Mouse (Mus musculus): ENCODE measurements at regions not wholly inside any gene's neighbourhood (a gene's known extent, or its start where the extent isn't known, plus 50 kb on each side); places are given as distances from the start of the nearest gene placed in this dataset.

GRCm38 (mm10) chr3:61285924-61286520 is 75.4 kb upstream of the Rap2b start:
- no peaks in the 10 kb centered on the region for H3K4me1 ChIP-seq (replicated peaks; ENCODE audit: control insufficient read depth, insufficient read depth, low read length)
- H3K9me3 ChIP-seq (ENCODE audit: control insufficient read depth), result no peaks in the 10 kb centered on the region
- WGBS, result 47% methylated on average over 10 of the region's 10 CpGs
- no peak for TF ChIP-seq CTCF (IDR thresholded peaks at IDR 0.05; ENCODE audit: low read depth)
- no peak overlapping the region for H3K27ac ChIP-seq (ENCODE audit: low read depth, low read length)
- no peak overlapping the region for H3K4me3 ChIP-seq (ENCODE audit: low read depth, low read length)
- H3K27me3 ChIP-seq (replicated peaks; ENCODE audit: control insufficient read depth, insufficient read depth, low read length), result no peaks in the 10 kb centered on the region
- no peaks in the 10 kb centered on the region for H3K36me3 ChIP-seq (ENCODE audit: control insufficient read depth, insufficient read depth)
- ATAC-seq, result no peak
- no peak overlapping the region for H3K4me2 ChIP-seq (replicated peaks; ENCODE audit: low read depth)
- no peak overlapping the region for H3K9ac ChIP-seq (ENCODE audit: low read depth, low read length)

DNA sequence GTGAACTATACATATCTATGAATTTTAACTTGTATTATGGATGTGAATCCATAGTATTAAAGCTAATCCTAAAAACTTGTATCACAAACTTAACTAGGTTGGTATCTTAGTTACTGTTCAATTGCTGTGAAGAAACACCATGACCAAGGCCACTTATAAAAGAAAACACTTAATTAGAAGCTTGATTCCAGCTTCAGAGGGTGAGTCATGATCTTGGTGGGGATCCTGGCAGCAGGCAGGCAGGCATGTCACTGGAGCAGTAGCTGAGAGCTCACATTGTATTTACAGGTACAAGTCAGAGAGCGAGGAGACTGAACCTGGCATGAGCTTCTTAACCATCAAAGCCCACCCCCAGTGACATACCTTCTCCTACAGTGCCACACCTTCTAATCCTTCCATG is 73.2 kb upstream of the Rap2b start:
- no peak for TF ChIP-seq CTCF (IDR thresholded peaks at IDR 0.05; ENCODE audit: low read depth)
- no peak overlapping the region for H3K4me3 ChIP-seq (ENCODE audit: low read depth, low read length)
- no peak for ATAC-seq

GRCm38 (mm10) chr3:61294855-61295254 is 66.6 kb upstream of the Rap2b start:
- Histone ChIP-seq H3K27ac (ENCODE audit: low read depth, low read length) (no peak overlapping the region), H3K4me1 (replicated peaks; ENCODE audit: control insufficient read depth, insufficient read depth, low read length) (no peaks in the 10 kb centered on the region), H3K27me3 (replicated peaks; ENCODE audit: control insufficient read depth, insufficient read depth, low read length) (no peaks in the 10 kb centered on the region), H3K4me2 (replicated peaks; ENCODE audit: low read depth) (no peak overlapping the region), H3K9me3 (ENCODE audit: control insufficient read depth) (no peaks in the 10 kb centered on the region), H3K4me3 (ENCODE audit: low read depth, low read length) (no peak overlapping the region), H3K9ac (ENCODE audit: low read depth, low read length) (no peak overlapping the region), H3K36me3 (ENCODE audit: control insufficient read depth, insufficient read depth) (no peaks in the 10 kb centered on the region)
- 65% methylated on average over 6 of the region's 6 CpGs for WGBS
- no peak for TF ChIP-seq CTCF (IDR thresholded peaks at IDR 0.05; ENCODE audit: low read depth)
- no peak for ATAC-seq

More for the DNA sequence above, 73.2 kb upstream of the Rap2b start:
- H3K4me2 ChIP-seq (replicated peaks; ENCODE audit: low read depth), result no peak overlapping the region
- no peak overlapping the region for H3K9ac ChIP-seq (ENCODE audit: low read depth, low read length)
- no peaks in the 10 kb centered on the region for H3K27me3 ChIP-seq (replicated peaks; ENCODE audit: control insufficient read depth, insufficient read depth, low read length)
- no peaks in the 10 kb centered on the region for H3K4me1 ChIP-seq (replicated peaks; ENCODE audit: control insufficient read depth, insufficient read depth, low read length)
- H3K27ac ChIP-seq (ENCODE audit: low read depth, low read length), result no peak overlapping the region
- H3K9me3 ChIP-seq (ENCODE audit: control insufficient read depth), result no peaks in the 10 kb centered on the region
- 79% methylated on average over 1 of the region's 1 CpGs for WGBS
- no peaks in the 10 kb centered on the region for H3K36me3 ChIP-seq (ENCODE audit: control insufficient read depth, insufficient read depth)

DNA sequence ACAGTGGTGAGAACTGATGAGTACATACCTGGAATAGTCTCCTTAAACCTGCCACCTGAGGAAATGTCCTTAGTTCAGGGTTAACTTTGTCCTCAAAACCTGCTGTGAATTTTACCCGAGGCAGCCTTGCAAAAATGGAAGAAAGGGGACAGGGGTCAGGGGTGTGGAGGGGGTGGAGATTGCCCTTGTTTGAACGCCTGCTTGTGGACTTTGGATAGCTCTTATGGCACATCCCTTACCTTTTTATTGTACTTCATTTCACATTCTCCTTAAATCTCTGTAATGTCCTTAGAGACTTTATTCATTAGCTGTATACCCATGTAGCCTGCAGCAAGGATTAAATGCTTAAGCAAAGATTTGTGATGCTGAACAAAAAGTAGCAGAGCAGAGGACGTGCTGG is 64.1 kb upstream of the Rap2b start:
- no peak for TF ChIP-seq CTCF (IDR thresholded peaks at IDR 0.05; ENCODE audit: low read depth)
- Histone ChIP-seq H3K36me3 (ENCODE audit: control insufficient read depth, insufficient read depth) (no peaks in the 10 kb centered on the region), H3K4me3 (ENCODE audit: low read depth, low read length) (no peak overlapping the region), H3K27ac (ENCODE audit: low read depth, low read length) (no peak overlapping the region), H3K9me3 (ENCODE audit: control insufficient read depth) (no peaks in the 10 kb centered on the region), H3K9ac (ENCODE audit: low read depth, low read length) (no peak overlapping the region), H3K4me2 (replicated peaks; ENCODE audit: low read depth) (no peak overlapping the region), H3K27me3 (replicated peaks; ENCODE audit: control insufficient read depth, insufficient read depth, low read length) (no peaks in the 10 kb centered on the region), H3K4me1 (replicated peaks; ENCODE audit: control insufficient read depth, insufficient read depth, low read length) (no peaks in the 10 kb centered on the region)
- WGBS, result 42% methylated on average over 3 of the region's 3 CpGs
- ATAC-seq, result no peak

DNA sequence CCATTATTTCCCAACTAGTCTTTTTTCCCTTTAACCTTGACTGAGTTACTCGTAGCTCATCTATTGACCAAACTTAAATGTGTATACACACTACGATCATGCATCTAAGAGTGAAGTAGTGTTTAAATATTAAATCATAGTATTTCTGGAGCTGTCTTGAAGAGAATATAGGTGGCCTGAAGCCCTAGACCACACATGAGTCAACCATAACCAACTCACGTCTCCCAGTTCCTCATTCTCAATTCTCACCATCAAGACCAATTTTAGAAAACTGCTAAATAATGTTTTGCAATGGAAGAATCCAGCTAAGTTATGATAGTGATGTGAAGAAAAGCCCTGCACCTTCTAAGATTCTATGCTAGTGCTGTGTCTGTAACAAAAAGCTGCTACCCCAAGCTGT is 59.2 kb upstream of the Rap2b start:
- no peak overlapping the region for H3K4me2 ChIP-seq (replicated peaks; ENCODE audit: low read depth)
- H3K4me3 ChIP-seq (ENCODE audit: low read depth, low read length), result no peak overlapping the region
- H3K27ac ChIP-seq (ENCODE audit: low read depth, low read length), result no peak overlapping the region
- H3K9me3 ChIP-seq (ENCODE audit: control insufficient read depth), result no peaks in the 10 kb centered on the region
- H3K27me3 ChIP-seq (replicated peaks; ENCODE audit: control insufficient read depth, insufficient read depth, low read length), result no peaks in the 10 kb centered on the region
- TF ChIP-seq CTCF (IDR thresholded peaks at IDR 0.05; ENCODE audit: low read depth), result no peak
- no peaks in the 10 kb centered on the region for H3K36me3 ChIP-seq (ENCODE audit: control insufficient read depth, insufficient read depth)
- ATAC-seq, result no peak
- no peaks in the 10 kb centered on the region for H3K4me1 ChIP-seq (replicated peaks; ENCODE audit: control insufficient read depth, insufficient read depth, low read length)
- no peak overlapping the region for H3K9ac ChIP-seq (ENCODE audit: low read depth, low read length)
- WGBS, result 88% methylated on average over 3 of the region's 3 CpGs

DNA sequence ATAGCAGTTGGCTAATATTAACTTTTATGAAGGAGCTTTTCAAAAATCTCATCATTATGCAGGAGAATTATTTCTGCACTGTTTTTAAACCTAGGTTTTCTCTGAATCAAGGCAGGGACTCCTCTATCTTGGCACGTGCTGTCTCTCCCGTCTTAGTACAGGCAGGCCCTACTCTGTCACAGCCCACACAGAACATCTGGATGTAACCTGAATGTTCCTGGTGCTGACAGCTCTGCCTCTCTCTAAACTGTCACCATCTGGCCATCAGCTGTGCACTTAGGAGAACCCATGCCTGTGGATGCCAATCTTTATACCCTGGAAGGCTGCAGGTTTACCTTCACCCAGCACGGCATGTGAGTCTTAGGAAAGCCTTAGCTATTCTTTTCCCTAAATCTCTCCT is 58.0 kb upstream of the Rap2b start:
- 75% methylated on average over 3 of the region's 3 CpGs for WGBS
- no peak for ATAC-seq
- no peak for TF ChIP-seq CTCF (IDR thresholded peaks at IDR 0.05; ENCODE audit: low read depth)
- no peaks in the 10 kb centered on the region for H3K9me3 ChIP-seq (ENCODE audit: control insufficient read depth)
- H3K9ac ChIP-seq (ENCODE audit: low read depth, low read length), result no peak overlapping the region
- no peaks in the 10 kb centered on the region for H3K27me3 ChIP-seq (replicated peaks; ENCODE audit: control insufficient read depth, insufficient read depth, low read length)
- H3K27ac ChIP-seq (ENCODE audit: low read depth, low read length), result no peak overlapping the region
- H3K4me2 ChIP-seq (replicated peaks; ENCODE audit: low read depth), result no peak overlapping the region
- H3K36me3 ChIP-seq (ENCODE audit: control insufficient read depth, insufficient read depth), result no peaks in the 10 kb centered on the region
- no peaks in the 10 kb centered on the region for H3K4me1 ChIP-seq (replicated peaks; ENCODE audit: control insufficient read depth, insufficient read depth, low read length)
- no peak overlapping the region for H3K4me3 ChIP-seq (ENCODE audit: low read depth, low read length)

GRCm38 (mm10) chr3:61306306-61306705 is 55.1 kb upstream of the Rap2b start:
- no peak for ATAC-seq
- no peak for TF ChIP-seq CTCF (IDR thresholded peaks at IDR 0.05; ENCODE audit: low read depth)
- WGBS, result 64% methylated on average over 2 of the region's 2 CpGs
- Histone ChIP-seq H3K36me3 (ENCODE audit: control insufficient read depth, insufficient read depth) (no peaks in the 10 kb centered on the region), H3K4me2 (replicated peaks; ENCODE audit: low read depth) (no peak overlapping the region), H3K9me3 (ENCODE audit: control insufficient read depth) (no peaks in the 10 kb centered on the region), H3K4me1 (replicated peaks; ENCODE audit: control insufficient read depth, insufficient read depth, low read length) (no peaks in the 10 kb centered on the region), H3K27ac (ENCODE audit: low read depth, low read length) (no peak overlapping the region), H3K4me3 (ENCODE audit: low read depth, low read length) (no peak overlapping the region), H3K27me3 (replicated peaks; ENCODE audit: control insufficient read depth, insufficient read depth, low read length) (no peaks in the 10 kb centered on the region), H3K9ac (ENCODE audit: low read depth, low read length) (no peak overlapping the region)
